In genomic region chr17:7386016-7386415, GRCm38 (mm10) we compare ENCODE assay signal across 23 mouse cellular contexts. TPM values are rescaled to one million over a fixed set of nuclear protein-coding genes. Genes with fewer than 3 reads are reported as not detected.
DNase-seq lines count a peak whose midpoint lies in the region; ATAC-seq and TF ChIP-seq lines count a peak whose summit lies in the region.
"Not testable (repeated sequence)": the region's sequence is repeated elsewhere in the genome, so short reads cannot be mapped to it uniquely, and the experiment has no call there.
"Had no signal": no experiment of that assay in that cellular context is flagged by ENCODE, and none has a peak within 500 bp of the region (broad histone marks: within the 10 kb centered on the region; RNA-seq: fewer than 3 reads in every experiment).

No protein-coding gene starts in this region.

- ATAC-seq in forebrain, embryonic 14.5 days, result not testable (repeated sequence)
- ATAC-seq in hindbrain, embryonic 12.5 days (ENCODE audit: low FRiP score), result 0 out of 2 replicates have a peak, but pooled peaks have one; percentile 41
- peak; percentile 35; the same call in 1 of the 2 replicates for ATAC-seq in neural tube, embryonic 11.5 days (ENCODE audit: insufficient read depth, low FRiP score, low TSS enrichment)

- DNase-seq in 3T3-L1 (ENCODE audit: low read depth, low spot score), result peak; percentile 24
- DNase-seq in brain, embryonic 14.5 days (ENCODE audit: low read depth), result peak; percentile 21
- DNase-seq in embryonic facial prominence, embryonic 10.5 days (ENCODE audit: low spot score), result peak; percentile 8
- DNase-seq in forebrain, embryonic 14.5 days (ENCODE audit: low spot score), result peak; percentile 17
- DNase-seq in liver, adult 2 months (ENCODE audit: extremely low read depth, low read depth, low spot score), result peak; percentile 3
- DNase-seq in neural tube, embryonic 11.5 days (ENCODE audit: low spot score), result peak; percentile 41

- not testable (repeated sequence) for H3K27me3 ChIP-seq in embryonic facial prominence, embryonic 10.5 days (replicated peaks; ENCODE audit: low read depth, poor library complexity, severe bottlenecking); forebrain, embryonic 14.5 days (replicated peaks; ENCODE audit: control insufficient read depth, insufficient read depth, low read length); hindbrain, embryonic 12.5 days; liver, adult 2 months (ENCODE audit: control insufficient read depth, insufficient read depth, low read length); neural tube, embryonic 11.5 days (ENCODE audit: control insufficient read depth, insufficient read depth, low read length); small intestine, adult 2 months (ENCODE audit: control insufficient read depth, insufficient read depth, low read length)

- not testable (repeated sequence) for H3K79me2 ChIP-seq in liver, adult 2 months (ENCODE audit: control insufficient read depth, insufficient read depth, low read length)

- H3K4me1 ChIP-seq in embryonic facial prominence, embryonic 10.5 days; forebrain, embryonic 14.5 days (ENCODE audit: control insufficient read depth, insufficient read depth, low read length); hindbrain, embryonic 12.5 days; liver, adult 2 months (ENCODE audit: control insufficient read depth, insufficient read depth, low read length); neural tube, embryonic 11.5 days (ENCODE audit: control insufficient read depth, insufficient read depth, low read length); small intestine, adult 2 months (ENCODE audit: control insufficient read depth, insufficient read depth, insufficient read length, low read length): not testable (repeated sequence)

- not testable (repeated sequence) for H3K4me2 ChIP-seq in forebrain, embryonic 14.5 days (ENCODE audit: low read length); hindbrain, embryonic 12.5 days (replicated peaks); neural tube, embryonic 11.5 days (ENCODE audit: low read depth)

- H3K9ac ChIP-seq in forebrain, embryonic 14.5 days (ENCODE audit: low read length); hindbrain, embryonic 12.5 days; liver, adult 2 months (ENCODE audit: low read depth, low read length); neural tube, embryonic 11.5 days (ENCODE audit: low read length): not testable (repeated sequence)

- not testable (repeated sequence) for H3K36me3 ChIP-seq in embryonic facial prominence, embryonic 10.5 days (replicated peaks); forebrain, embryonic 14.5 days (ENCODE audit: control insufficient read depth, insufficient read depth, low read length); hindbrain, embryonic 12.5 days; liver, adult 2 months (ENCODE audit: control insufficient read depth, insufficient read depth, low read length); neural tube, embryonic 11.5 days (ENCODE audit: control insufficient read depth, insufficient read depth, low read length); small intestine, adult 2 months (ENCODE audit: control insufficient read depth, insufficient read depth, low read length)

- H3K27ac ChIP-seq in embryonic facial prominence, embryonic 10.5 days (replicated peaks); forebrain, embryonic 14.5 days (ENCODE audit: low read depth, low read length); hindbrain, embryonic 12.5 days; liver, adult 2 months (replicated peaks; ENCODE audit: insufficient read depth, low read depth, low read length); neural tube, embryonic 11.5 days (ENCODE audit: low read depth, low read length): not testable (repeated sequence)
- peak overlapping the region; percentile 87 for H3K27ac ChIP-seq in small intestine, adult 2 months (ENCODE audit: insufficient read depth, low read depth, low read length)

- TF ChIP-seq POLR2A in brain, embryonic 14.5 days (IDR thresholded peaks at IDR 0.05; ENCODE audit: borderline replicate concordance, extremely low read depth, insufficient read depth, insufficient read length, poor library complexity, severe bottlenecking); liver, adult 2 months (IDR thresholded peaks at IDR 0.05; ENCODE audit: extremely low read depth, insufficient read depth, low read length); small intestine, adult 2 months (IDR thresholded peaks at IDR 0.05; ENCODE audit: low read depth, low read length): not testable (repeated sequence)

- WGBS in embryonic facial prominence, embryonic 10.5 days, result 79% methylated on average over 8 of the region's 8 CpGs
- 68% methylated on average over 8 of the region's 8 CpGs for WGBS in forebrain, embryonic 14.5 days
- WGBS in hindbrain, embryonic 12.5 days, result 68% methylated on average over 8 of the region's 8 CpGs
- WGBS in liver, adult 2 months, result 74% methylated on average over 8 of the region's 8 CpGs
- 72% methylated on average over 8 of the region's 8 CpGs for WGBS in neural tube, embryonic 11.5 days
- 26% methylated on average over 8 of the region's 8 CpGs for WGBS in small intestine, adult 2 months

- TF ChIP-seq CTCF in brain, embryonic 14.5 days (IDR thresholded peaks at IDR 0.05; ENCODE audit: borderline replicate concordance, extremely low read depth, insufficient read depth, insufficient read length); liver, adult 2 months (IDR thresholded peaks at IDR 0.05; ENCODE audit: low read depth, low read length); small intestine, adult 2 months (IDR thresholded peaks at IDR 0.05; ENCODE audit: extremely low read depth, insufficient read length, insufficient replicate concordance, low read depth, low read length): not testable (repeated sequence)

- H3K9me3 ChIP-seq in embryonic facial prominence, embryonic 10.5 days; forebrain, embryonic 14.5 days (replicated peaks; ENCODE audit: control insufficient read depth, low read length); hindbrain, embryonic 12.5 days (replicated peaks); neural tube, embryonic 11.5 days (ENCODE audit: control insufficient read depth, low read length): not testable (repeated sequence)

- not testable (repeated sequence) for H3K4me3 ChIP-seq in embryonic facial prominence, embryonic 10.5 days; forebrain, embryonic 14.5 days (ENCODE audit: low read depth, low read length); hindbrain, embryonic 12.5 days; liver, adult 2 months (ENCODE audit: insufficient read depth, low read depth, low read length); neural tube, embryonic 11.5 days (ENCODE audit: low read depth, low read length); small intestine, adult 2 months (ENCODE audit: low read depth, low read length)

RNA-seq across cellular contexts. Expression of gene Unc93a2, which starts 0.8 kb away (rescaled TPM):
- polyA plus RNA-seq in brain, embryonic 14.5 days (2012; rRNA removed), result 0.10 and 0.15 TPM in 2 replicates
- polyA plus RNA-seq in embryonic facial prominence, embryonic 10.5 days (2016; fragmentation: Nextera tagmentation; extraction: Ambion mirVana), result not detected in 2 replicates
- polyA plus RNA-seq in forebrain, embryonic 14.5 days (2014; fragmentation: Nextera tagmentation; extraction: Ambion mirVana), result not detected in 2 replicates
- polyA plus RNA-seq in hindbrain, embryonic 12.5 days (2016; fragmentation: Nextera tagmentation; extraction: Ambion mirVana), result not detected in 2 replicates
- total RNA-seq in liver, adult 2 months (2014; rRNA removed), result 2.4 and 4.4 TPM in 2 replicates
- 3.4 and 4.5 TPM in 2 replicates for polyA plus RNA-seq in liver, adult 2 months (2012; rRNA removed)
- polyA plus RNA-seq in neural tube, embryonic 11.5 days (2014; fragmentation: Nextera tagmentation; extraction: Ambion mirVana), result not detected in 2 replicates
- polyA plus RNA-seq in small intestine, adult 2 months (2012; rRNA removed), result 17.5 and 56.5 TPM in 2 replicates
- total RNA-seq: granulocyte monocyte progenitor cell, adult 5-6 weeks; heart, postnatal 36 days; MEL had no signal
- polyA plus RNA-seq: C2C12; embryonic facial prominence, embryonic 11.5 days; forebrain, embryonic 12.5 days; heart, embryonic 13.5 days; heart, postnatal 0 days; hindbrain, embryonic 14.5 days had no signal

RNA-seq across cellular contexts. Expression of gene Gm49630, which starts 14.2 kb away (rescaled TPM):
- polyA plus RNA-seq in brain, embryonic 14.5 days (2012; rRNA removed), result not detected in 2 replicates
- polyA plus RNA-seq in embryonic facial prominence, embryonic 10.5 days (2016; fragmentation: Nextera tagmentation; extraction: Ambion mirVana), result not detected in 2 replicates
- not detected in 2 replicates for polyA plus RNA-seq in forebrain, embryonic 14.5 days (2014; fragmentation: Nextera tagmentation; extraction: Ambion mirVana)
- not detected in 2 replicates for polyA plus RNA-seq in hindbrain, embryonic 12.5 days (2016; fragmentation: Nextera tagmentation; extraction: Ambion mirVana)
- not detected in 2 replicates for total RNA-seq in liver, adult 2 months (2014; rRNA removed)
- not detected in 2 replicates for polyA plus RNA-seq in liver, adult 2 months (2012; rRNA removed)
- not detected in 2 replicates for polyA plus RNA-seq in neural tube, embryonic 11.5 days (2014; fragmentation: Nextera tagmentation; extraction: Ambion mirVana)
- polyA plus RNA-seq in small intestine, adult 2 months (2012; rRNA removed), result 2.1 TPM in 1 of 2 replicates, not detected in the other
- total RNA-seq: adrenal gland, adult 8-10 months; adrenal gland, postnatal 36 days; gastrocnemius, adult 2 months; gastrocnemius, postnatal 25 days; granulocyte monocyte progenitor cell, adult 5-6 weeks; heart, postnatal 36 days; MEL had no signal
- polyA plus RNA-seq: C2C12; embryonic facial prominence, embryonic 11.5 days; embryonic facial prominence, embryonic 15.5 days; forebrain, embryonic 12.5 days; heart, embryonic 13.5 days; heart, postnatal 0 days; hindbrain, embryonic 14.5 days; intestine, embryonic 16.5 days had no signal

RNA-seq across cellular contexts. Expression of gene Ttll2, which starts 33.5 kb away (rescaled TPM):
- polyA plus RNA-seq in brain, embryonic 14.5 days (2012; rRNA removed), result not detected in 2 replicates
- not detected in 2 replicates for polyA plus RNA-seq in embryonic facial prominence, embryonic 10.5 days (2016; fragmentation: Nextera tagmentation; extraction: Ambion mirVana)
- not detected in 2 replicates for polyA plus RNA-seq in forebrain, embryonic 14.5 days (2014; fragmentation: Nextera tagmentation; extraction: Ambion mirVana)
- polyA plus RNA-seq in hindbrain, embryonic 12.5 days (2016; fragmentation: Nextera tagmentation; extraction: Ambion mirVana), result not detected in 2 replicates
- 0.34 TPM in 1 of 2 replicates, not detected in the other for total RNA-seq in liver, adult 2 months (2014; rRNA removed)
- 0.07 and 0.14 TPM in 2 replicates for polyA plus RNA-seq in liver, adult 2 months (2012; rRNA removed)
- not detected in 2 replicates for polyA plus RNA-seq in neural tube, embryonic 11.5 days (2014; fragmentation: Nextera tagmentation; extraction: Ambion mirVana)
- polyA plus RNA-seq in small intestine, adult 2 months (2012; rRNA removed), result 1.2 and 3.0 TPM in 2 replicates
- total RNA-seq: gastrocnemius, postnatal 25 days; granulocyte monocyte progenitor cell, adult 5-6 weeks; heart, postnatal 36 days; MEL had no signal
- polyA plus RNA-seq: C2C12; embryonic facial prominence, embryonic 11.5 days; forebrain, embryonic 12.5 days; heart, embryonic 13.5 days; heart, postnatal 0 days; hindbrain, embryonic 14.5 days; intestine, embryonic 16.5 days had no signal
